Mouse (Mus musculus) c-Kit-positive CD71-positive TER-119-positive erythroid progenitor cells, embryonic 14.5 days (primary cell): ENCODE measurements around the gene Slc1a2.

ENCODE experiments used
- DNase-seq: peaks from one replicate; pipeline ENCODE4 v3.0.0-alpha.2; 2013; ENCODE audit warnings: low spot score

Gene Slc1a2

GRCm38 (mm10) chr2:102822036-102822435 is 163.6 kb downstream of the Slc1a2 start:
- no peak for DNase-seq

- no peak for DNase-seq
These were observed 167.6 kb downstream of the Slc1a2 start for GRCm38 (mm10) chr2:102825961-102826633.

GRCm38 (mm10) chr2:102827841-102828240 is 169.4 kb downstream of the Slc1a2 start:
- no peak for DNase-seq

- DNase-seq = no peak
These were observed 169.9 kb downstream of the Slc1a2 start for GRCm38 (mm10) chr2:102828381-102828780.

GRCm38 (mm10) chr2:102829201-102829600 is 170.7 kb downstream of the Slc1a2 start:
- no peak for DNase-seq

GRCm38 (mm10) chr2:102831547-102831946 is 173.1 kb downstream of the Slc1a2 start:
- no peak for DNase-seq

GRCm38 (mm10) chr2:102838179-102838578 is 179.7 kb downstream of the Slc1a2 start:
- no peak for DNase-seq
